Mouse (Mus musculus) olfactory bulb, adult 2 months (tissue): ENCODE results near the gene Orai3.

ENCODE experiments used
- CTCF ChIP-seq: fragments of 200-500 bp; IDR thresholded peaks from 2 replicates; pipeline ENCODE4 v1.5.1; 2012; ENCODE audit warnings: low read depth, mild to moderate bottlenecking, low read length, moderate library complexity; ENCODE audit not compliant: insufficient read depth
- POLR2A ChIP-seq: fragments of 200-500 bp; IDR thresholded peaks from 2 replicates; pipeline ENCODE4 v1.6.1; 2012; ENCODE audit warnings: mild to moderate bottlenecking, low read depth, low read length, moderate library complexity; ENCODE audit not compliant: insufficient read depth

DNA sequence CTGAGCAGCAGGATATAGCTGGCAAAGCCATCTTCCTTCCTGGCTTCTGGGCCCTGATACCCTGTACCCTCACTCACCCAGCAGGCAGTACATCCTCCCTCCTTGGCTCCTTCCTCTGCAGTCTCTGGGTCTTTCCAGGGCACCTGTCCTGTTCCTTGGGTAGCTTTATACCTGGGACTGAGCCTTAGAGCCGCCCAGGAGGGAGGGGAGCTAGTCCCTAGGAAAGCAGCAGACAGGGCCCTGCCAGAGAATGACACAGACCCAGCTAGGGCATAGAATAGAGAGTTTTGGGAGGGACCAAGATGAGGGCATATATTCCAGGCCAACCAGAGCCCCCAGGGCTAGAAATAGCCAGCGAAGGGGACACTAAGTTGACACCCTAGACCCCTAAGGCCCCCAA lies 44.1 kb upstream of the Orai3 start:
- TF ChIP-seq CTCF (no peak), POLR2A (no peak)
